Mouse (Mus musculus) neural tube, embryonic 14.5 days (tissue): ENCODE measurements around the gene Ap3b1. TPM values are rescaled to one million over a fixed set of nuclear protein-coding genes. Genes with fewer than 3 reads are reported as not detected.

Experiments
- ATAC-seq: fragments of 200-750 bp; cut with Nextera tagmentation; 2 replicates; pipeline ENCODE4 v1.8.0; 2017; ENCODE audit warnings: low read depth, mild to moderate bottlenecking, moderate TSS enrichment, moderate library complexity
- H3K27ac ChIP-seq: fragments of 300-500 bp; sonication (generic); 2 replicates; pipeline ENCODE4 v1.5.1; 2014; ENCODE audit warnings: low read depth, mild to moderate bottlenecking, control low read depth, low read length, moderate library complexity, mixed read lengths
- H3K27me3 ChIP-seq: fragments of 300-500 bp; sonication (generic); 2 replicates; pipeline ENCODE4 v1.6.1; 2014; ENCODE audit warnings: low read length; ENCODE audit not compliant: control insufficient read depth, insufficient read depth
- H3K36me3 ChIP-seq: fragments of 300-500 bp; sonication (generic); 2 replicates; pipeline ENCODE4 v1.6.1; 2014; ENCODE audit warnings: low read length, mixed read lengths; ENCODE audit not compliant: control insufficient read depth, insufficient read depth
- H3K4me1 ChIP-seq: fragments of 300-500 bp; sonication (generic); 2 replicates; pipeline ENCODE4 v1.6.1; 2014; ENCODE audit warnings: low read length; ENCODE audit not compliant: control insufficient read depth, insufficient read depth
- H3K4me2 ChIP-seq: fragments of 300-500 bp; sonication (generic); 2 replicates; pipeline ENCODE4 v1.6.1; 2014; ENCODE audit warnings: mild to moderate bottlenecking, low read depth, low read length, control low read depth
- H3K4me3 ChIP-seq: fragments of 300-500 bp; sonication (generic); 2 replicates; pipeline ENCODE4 v1.5.1; 2014; ENCODE audit warnings: low read depth, low read length, control low read depth, mixed read lengths
- H3K9ac ChIP-seq: fragments of 300-500 bp; sonication (generic); replicated peaks from 2 replicates; pipeline ENCODE4 v1.6.1; 2014; ENCODE audit warnings: low read depth, mild to moderate bottlenecking, control low read depth, low read length, mixed read lengths
- H3K9me3 ChIP-seq: fragments of 300-500 bp; sonication (generic); 2 replicates; pipeline ENCODE4 v1.6.1; 2016; ENCODE audit warnings: low read length; ENCODE audit not compliant: control insufficient read depth
- WGBS: fragments of 180-500 bp; shearing (Covaris S2); extraction: QIAGEN DNeasy Blood & Tissue Kit; methylation state at CpG from one replicate; pipeline ENCODE4 v1.1.7; 2014; 5-methylcytosine and 5-hydroxymethylcytosine counted together
- polyA plus RNA-seq: library from polyadenylated mRNA; unstranded; fragments of >200 nt; fragmentation: Nextera tagmentation; extraction: Ambion mirVana; gene quantifications from 2 replicates; pipeline ENCODE4 v1.2.1, GENCODE M21; 2014

Ap3b1 gene
- polyA plus RNA-seq, 1 experiment from 2014 or later = 29.7 TPM

DNA sequence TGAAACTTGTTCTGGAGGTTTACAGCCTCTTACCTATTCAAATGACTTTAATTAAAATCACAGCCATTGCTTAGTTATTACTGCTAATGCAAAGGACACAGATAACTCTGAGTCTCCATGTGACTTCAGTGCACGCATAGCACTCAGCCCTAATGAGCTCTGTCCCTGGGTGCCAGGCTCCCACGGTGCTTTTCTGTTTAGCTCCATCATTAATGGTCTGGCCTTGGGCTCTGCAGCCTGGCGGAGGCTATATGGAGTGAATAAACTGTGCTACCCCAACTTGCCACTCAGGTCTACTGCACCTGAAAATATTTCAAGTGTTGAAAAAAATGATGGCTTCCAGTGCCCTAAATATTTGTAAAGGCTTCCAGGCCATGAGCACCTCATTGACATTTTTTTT lies 190.8 kb downstream of the Ap3b1 start:
- H3K27me3 ChIP-seq = no peaks in the 10 kb centered on the region
- 29% methylated on average over 3 of the region's 3 CpGs for WGBS
- H3K4me3 ChIP-seq = no peak overlapping the region
- no peak overlapping the region for H3K4me2 ChIP-seq
- H3K9ac ChIP-seq = no peak overlapping the region
- H3K4me1 ChIP-seq = peaks cover 6% of the 10 kb centered on the region; the same call in 1 of the 2 replicates
- H3K36me3 ChIP-seq = no peaks in the 10 kb centered on the region
- H3K9me3 ChIP-seq = no peaks in the 10 kb centered on the region
- ATAC-seq = peak; percentile 61; the same call in 1 of the 2 replicates
- no peak overlapping the region for H3K27ac ChIP-seq

DNA sequence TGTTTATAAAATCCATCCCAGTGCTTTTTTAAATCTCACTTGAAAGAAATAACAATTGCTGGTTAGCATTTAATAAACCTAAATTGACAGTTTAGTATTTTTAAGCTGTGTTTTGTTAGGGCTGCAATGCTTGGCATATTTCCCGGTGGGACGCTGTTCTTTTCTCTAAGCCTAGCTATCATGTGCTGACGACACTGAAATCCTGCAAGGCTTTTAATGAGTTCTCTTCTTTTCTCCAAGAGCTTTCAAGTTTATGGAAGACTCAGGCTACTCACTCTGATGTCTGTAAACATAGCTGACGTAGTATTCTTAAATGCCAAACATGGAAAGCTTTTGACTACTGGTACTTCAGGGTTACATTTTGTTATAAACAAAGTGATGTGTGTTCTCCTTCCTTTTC lies 191.3 kb downstream of the Ap3b1 start:
- no peaks in the 10 kb centered on the region for H3K9me3 ChIP-seq
- no peak overlapping the region for H3K27ac ChIP-seq
- H3K4me3 ChIP-seq = no peak overlapping the region
- peaks cover 6% of the 10 kb centered on the region; the same call in 1 of the 2 replicates for H3K4me1 ChIP-seq
- no peak for ATAC-seq
- no peak overlapping the region for H3K4me2 ChIP-seq
- H3K9ac ChIP-seq = no peak overlapping the region
- H3K27me3 ChIP-seq = no peaks in the 10 kb centered on the region
- 58% methylated on average over 4 of the region's 4 CpGs for WGBS
- no peaks in the 10 kb centered on the region for H3K36me3 ChIP-seq

DNA sequence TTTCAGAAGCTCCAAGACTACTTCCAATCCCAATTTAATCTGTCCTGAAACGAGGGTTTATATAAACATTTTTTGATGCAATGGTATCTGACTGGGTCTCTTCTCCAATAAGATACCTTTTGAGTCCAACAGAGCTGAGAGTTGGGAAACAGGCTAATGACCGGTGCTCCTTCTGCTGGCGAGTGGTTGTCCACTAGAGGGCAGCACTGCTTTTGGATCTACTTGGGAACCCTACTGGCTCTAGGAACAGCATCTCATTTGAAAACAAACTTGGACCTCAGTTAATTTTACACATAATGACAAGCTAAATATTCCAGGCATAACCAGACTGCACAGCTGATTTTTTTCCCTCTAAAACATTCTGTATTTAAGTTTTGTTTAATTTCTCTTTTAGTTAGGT lies 201.3 kb downstream of the Ap3b1 start:
- H3K9ac ChIP-seq = no peak overlapping the region

DNA sequence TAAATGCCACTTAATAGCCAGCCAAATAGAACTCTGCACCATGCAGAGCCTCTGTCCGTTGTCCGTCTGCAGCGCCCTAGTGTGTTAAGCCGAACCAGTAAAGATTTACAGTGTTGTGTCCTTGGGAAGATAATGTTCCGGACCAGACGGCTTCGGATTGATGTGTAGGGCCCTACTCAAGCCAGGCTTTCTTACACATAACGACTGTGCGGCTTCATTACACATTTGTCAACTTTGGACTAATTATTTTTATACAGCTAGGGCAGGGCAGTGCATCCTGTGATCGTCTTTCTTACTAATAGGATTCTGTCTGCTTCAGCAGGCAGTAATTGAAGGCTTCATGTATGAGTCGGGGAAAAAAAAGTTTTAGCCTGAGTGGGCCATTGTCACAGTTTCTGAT lies 202.1 kb downstream of the Ap3b1 start:
- 46% methylated on average over 11 of the region's 11 CpGs for WGBS
- ATAC-seq = no peak

More for the DNA sequence above, 201.3 kb downstream of the Ap3b1 start:
- Histone ChIP-seq H3K4me2 (no peak overlapping the region), H3K36me3 (no peaks in the 10 kb centered on the region), H3K27ac (no peak overlapping the region), H3K9me3 (no peaks in the 10 kb centered on the region), H3K27me3 (0 out of 2 replicates have a peak, but pooled peaks cover 5% of the 10 kb centered on the region), H3K4me1 (peaks cover 6% of the 10 kb centered on the region), H3K4me3 (no peak overlapping the region)
- ATAC-seq = 0 out of 2 replicates have a peak, but pooled peaks have one; percentile 61
- 4% methylated on average over 3 of the region's 3 CpGs for WGBS

DNA sequence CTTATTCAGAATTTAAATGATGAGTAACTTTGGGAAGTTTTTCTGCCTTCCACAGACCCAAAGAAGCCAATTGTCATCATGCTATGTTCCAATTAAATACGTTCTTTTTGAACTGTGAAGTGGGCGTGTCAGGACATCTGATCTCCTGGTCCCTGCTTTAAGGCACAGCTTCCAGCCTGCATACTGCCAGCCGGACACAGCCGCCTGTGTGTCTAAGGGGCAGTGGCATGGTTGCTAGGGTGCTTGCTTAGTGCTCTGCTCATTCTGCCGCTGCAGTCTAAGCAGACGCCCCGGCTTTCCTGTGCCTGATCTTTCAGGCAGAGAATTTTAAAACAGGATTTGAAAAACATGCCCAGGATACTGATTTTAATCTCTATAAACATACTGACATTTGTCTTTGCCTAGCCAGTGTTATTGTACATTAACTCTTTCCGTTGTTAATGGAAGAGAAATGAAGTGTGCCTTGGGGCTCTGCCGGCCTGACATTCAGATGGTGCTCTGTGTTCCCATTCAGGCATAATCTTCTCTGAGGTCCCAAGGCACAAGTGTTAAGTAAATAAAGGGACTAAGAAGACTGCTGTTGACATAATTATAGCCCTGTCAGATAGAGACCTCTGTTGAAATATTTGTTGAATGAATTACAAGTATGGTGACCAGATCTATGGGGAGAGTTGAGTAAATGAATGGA lies 204.0 kb downstream of the Ap3b1 start:
- no peak for ATAC-seq

More for the DNA sequence above, 202.1 kb downstream of the Ap3b1 start:
- Histone ChIP-seq H3K4me2 (no peak overlapping the region), H3K4me3 (no peak overlapping the region), H3K9me3 (no peaks in the 10 kb centered on the region), H3K27ac (no peak overlapping the region), H3K9ac (no peak overlapping the region), H3K36me3 (no peaks in the 10 kb centered on the region), H3K27me3 (0 out of 2 replicates have a peak, but pooled peaks cover 5% of the 10 kb centered on the region), H3K4me1 (peaks cover 6% of the 10 kb centered on the region)

GRCm38 (mm10) chr13:94563836-94564235 lies 205.1 kb downstream of the Ap3b1 start:
- 65% methylated on average over 8 of the region's 8 CpGs for WGBS

More for the DNA sequence above, 204.0 kb downstream of the Ap3b1 start:
- H3K36me3 ChIP-seq = no peaks in the 10 kb centered on the region
- no peak overlapping the region for H3K9ac ChIP-seq
- 29% methylated on average over 9 of the region's 9 CpGs for WGBS
- H3K4me2 ChIP-seq = no peak overlapping the region
- no peak overlapping the region for H3K4me3 ChIP-seq
- peaks cover 6% of the 10 kb centered on the region for H3K4me1 ChIP-seq
- H3K27ac ChIP-seq = no peak overlapping the region
- H3K27me3 ChIP-seq = peaks cover 10% of the 10 kb centered on the region; the same call in 1 of the 2 replicates
- H3K9me3 ChIP-seq = no peaks in the 10 kb centered on the region

DNA sequence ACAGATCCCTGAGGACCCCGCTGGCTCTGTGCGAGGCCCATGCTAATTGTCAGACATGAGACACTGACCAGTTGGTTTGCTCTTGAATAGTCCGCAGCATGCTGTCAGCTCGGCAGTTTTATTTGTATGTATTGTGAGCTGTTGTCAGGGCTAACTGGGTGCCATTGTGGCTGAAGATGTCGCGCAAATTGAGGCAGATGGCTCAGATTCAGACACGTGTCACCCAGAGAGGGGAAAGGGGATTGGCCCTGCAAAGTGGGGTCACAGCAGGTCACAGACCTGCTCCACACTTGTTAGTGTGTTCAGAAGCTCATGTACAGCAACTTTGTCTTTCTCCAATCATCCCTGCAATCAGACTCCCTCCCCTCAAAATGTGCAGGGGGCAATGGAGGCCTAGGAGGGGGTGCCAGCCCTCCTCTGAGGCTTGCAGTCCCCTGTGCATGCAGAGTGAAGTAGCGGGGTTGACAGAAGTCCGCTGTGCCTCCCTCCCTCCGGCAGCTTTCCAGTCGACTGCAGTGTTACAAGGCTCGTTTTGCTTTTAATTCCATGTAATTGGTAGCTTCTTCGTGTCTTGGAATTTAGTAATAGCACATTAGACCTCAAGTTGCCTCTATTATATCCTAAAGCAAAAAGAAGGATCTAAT lies 205.7 kb downstream of the Ap3b1 start:
- Histone ChIP-seq H3K4me2 (no peak overlapping the region), H3K27ac (no peak overlapping the region), H3K4me3 (no peak overlapping the region), H3K9me3 (no peaks in the 10 kb centered on the region), H3K4me1 (peaks cover 6% of the 10 kb centered on the region), H3K36me3 (no peaks in the 10 kb centered on the region), H3K27me3 (peaks cover 20% of the 10 kb centered on the region), H3K9ac (no peak overlapping the region)
- WGBS = 13% methylated on average over 13 of the region's 13 CpGs
- peak; percentile 28; the same call in 1 of the 2 replicates for ATAC-seq

More at GRCm38 (mm10) chr13:94563836-94564235, 205.1 kb downstream of the Ap3b1 start:
- Histone ChIP-seq H3K4me2 (no peak overlapping the region), H3K36me3 (no peaks in the 10 kb centered on the region), H3K27ac (no peak overlapping the region), H3K9me3 (no peaks in the 10 kb centered on the region), H3K4me3 (no peak overlapping the region), H3K4me1 (peaks cover 6% of the 10 kb centered on the region), H3K9ac (no peak overlapping the region), H3K27me3 (peaks cover 15% of the 10 kb centered on the region)
- no peak for ATAC-seq

DNA sequence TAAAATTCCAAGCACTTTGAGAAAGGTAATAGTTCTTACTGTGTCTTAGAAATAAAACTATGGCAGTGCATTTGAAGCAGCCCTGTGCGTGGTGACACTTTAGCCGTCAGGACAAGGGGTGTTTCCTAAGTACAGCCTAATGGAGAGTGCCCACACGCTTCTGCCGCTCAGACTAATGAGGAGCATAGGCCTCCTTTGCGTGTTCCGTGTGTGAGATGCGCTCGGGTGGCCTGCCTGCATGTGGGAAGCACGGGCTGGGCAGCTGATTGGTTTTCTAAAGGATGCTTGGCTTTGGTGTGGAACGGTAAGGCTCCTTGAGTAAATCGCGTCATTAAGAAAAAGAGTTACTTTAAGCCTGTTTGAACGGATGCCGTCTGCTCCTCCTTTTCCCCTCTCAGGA lies 206.4 kb downstream of the Ap3b1 start:
- no peak overlapping the region for H3K9ac ChIP-seq
- H3K9me3 ChIP-seq = no peaks in the 10 kb centered on the region
- H3K4me3 ChIP-seq = no peak overlapping the region
- ATAC-seq = no peak
- no peak overlapping the region for H3K4me2 ChIP-seq
- no peak overlapping the region for H3K27ac ChIP-seq
- peaks cover 22% of the 10 kb centered on the region for H3K27me3 ChIP-seq
- peaks cover 6% of the 10 kb centered on the region for H3K4me1 ChIP-seq
- 77% methylated on average over 14 of the region's 14 CpGs for WGBS
- H3K36me3 ChIP-seq = no peaks in the 10 kb centered on the region

DNA sequence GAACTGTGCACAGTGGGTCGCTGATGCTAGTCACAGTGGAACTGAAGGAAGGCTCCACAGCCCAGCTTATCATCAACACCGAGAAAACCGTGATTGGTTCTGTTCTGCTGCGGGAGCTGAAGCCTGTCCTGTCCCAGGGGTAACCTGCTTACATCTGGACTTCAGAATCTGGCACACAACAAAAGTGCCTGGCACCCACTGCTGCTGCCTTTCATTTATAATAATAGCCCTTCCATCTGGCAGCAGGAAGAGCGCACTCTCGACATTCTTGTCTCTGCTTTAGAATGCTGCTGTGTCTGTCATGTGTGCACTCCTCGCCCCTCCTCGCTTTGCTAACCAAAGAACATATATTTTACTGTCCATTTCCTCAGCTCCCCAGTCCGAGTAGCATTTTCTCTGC lies 206.9 kb downstream of the Ap3b1 start:
- no peak overlapping the region for H3K9ac ChIP-seq

More for the DNA sequence above, 206.9 kb downstream of the Ap3b1 start:
- H3K27me3 ChIP-seq = peaks cover 27% of the 10 kb centered on the region
- no peaks in the 10 kb centered on the region for H3K36me3 ChIP-seq
- peaks cover 6% of the 10 kb centered on the region for H3K4me1 ChIP-seq
- no peak overlapping the region for H3K4me2 ChIP-seq
- WGBS = 52% methylated on average over 9 of the region's 9 CpGs
- no peak overlapping the region for H3K27ac ChIP-seq
- ATAC-seq = no peak
- H3K9me3 ChIP-seq = no peaks in the 10 kb centered on the region
- H3K4me3 ChIP-seq = no peak overlapping the region
